Mouse (Mus musculus) lung, embryonic 16.5 days (tissue): ENCODE data around the gene Vps51. TPM values are rescaled to one million over a fixed set of nuclear protein-coding genes. Genes with fewer than 3 reads are reported as not detected.

Source experiments
- ATAC-seq: fragments of 200-750 bp; cut with Nextera tagmentation; 2 replicates; pipeline ENCODE4 v1.8.0; 2017; ENCODE audit warnings: low read depth, mild to moderate bottlenecking, moderate library complexity
- H3K27ac ChIP-seq: fragments of 300-500 bp; sonication (generic); 2 replicates; pipeline ENCODE4 v1.5.1; 2014; ENCODE audit warnings: mild to moderate bottlenecking, control low read depth, low read length
- H3K27me3 ChIP-seq: fragments of 300-500 bp; sonication (generic); 2 replicates; pipeline ENCODE4 v1.6.1; 2014; ENCODE audit warnings: low read depth, low read length, mixed read lengths; ENCODE audit not compliant: control insufficient read depth, insufficient read depth
- H3K36me3 ChIP-seq: fragments of 300-500 bp; sonication (generic); 2 replicates; pipeline ENCODE4 v1.6.1; 2014; ENCODE audit warnings: low read length; ENCODE audit not compliant: control insufficient read depth, insufficient read depth
- H3K4me1 ChIP-seq: fragments of 300-500 bp; sonication (generic); replicated peaks from 2 replicates; pipeline ENCODE4 v1.6.1; 2014; ENCODE audit warnings: low read length, mixed read lengths; ENCODE audit not compliant: control insufficient read depth, insufficient read depth
- H3K4me2 ChIP-seq: fragments of 300-500 bp; sonication (generic); 2 replicates; pipeline ENCODE4 v1.6.1; 2014; ENCODE audit warnings: low read depth, low read length, control low read depth
- H3K4me3 ChIP-seq: fragments of 300-500 bp; sonication (generic); 2 replicates; pipeline ENCODE4 v1.5.1; 2014; ENCODE audit warnings: mild to moderate bottlenecking, low read length, control low read depth
- H3K9ac ChIP-seq: fragments of 300-500 bp; sonication (generic); 2 replicates; pipeline ENCODE4 v1.6.1; 2014; ENCODE audit warnings: low read length, control low read depth
- H3K9me3 ChIP-seq: fragments of 300-500 bp; sonication (generic); 2 replicates; pipeline ENCODE4 v1.6.1; 2016; ENCODE audit warnings: low read length; ENCODE audit not compliant: control insufficient read depth
- WGBS: fragments of 180-500 bp; shearing (Covaris S2); extraction: QIAGEN DNeasy Blood & Tissue Kit; methylation state at CpG from one replicate; pipeline ENCODE4 v1.1.7; 2014; 5-methylcytosine and 5-hydroxymethylcytosine counted together
- polyA plus RNA-seq: library from polyadenylated mRNA; unstranded; fragments of >200 nt; fragmentation: Nextera tagmentation; extraction: Ambion mirVana; gene quantifications from 2 replicates; pipeline ENCODE4 v1.2.1, GENCODE M21; 2015

Vps51 gene
- polyA plus RNA-seq, 1 experiment from 2014 or later = 67.4 TPM

DNA sequence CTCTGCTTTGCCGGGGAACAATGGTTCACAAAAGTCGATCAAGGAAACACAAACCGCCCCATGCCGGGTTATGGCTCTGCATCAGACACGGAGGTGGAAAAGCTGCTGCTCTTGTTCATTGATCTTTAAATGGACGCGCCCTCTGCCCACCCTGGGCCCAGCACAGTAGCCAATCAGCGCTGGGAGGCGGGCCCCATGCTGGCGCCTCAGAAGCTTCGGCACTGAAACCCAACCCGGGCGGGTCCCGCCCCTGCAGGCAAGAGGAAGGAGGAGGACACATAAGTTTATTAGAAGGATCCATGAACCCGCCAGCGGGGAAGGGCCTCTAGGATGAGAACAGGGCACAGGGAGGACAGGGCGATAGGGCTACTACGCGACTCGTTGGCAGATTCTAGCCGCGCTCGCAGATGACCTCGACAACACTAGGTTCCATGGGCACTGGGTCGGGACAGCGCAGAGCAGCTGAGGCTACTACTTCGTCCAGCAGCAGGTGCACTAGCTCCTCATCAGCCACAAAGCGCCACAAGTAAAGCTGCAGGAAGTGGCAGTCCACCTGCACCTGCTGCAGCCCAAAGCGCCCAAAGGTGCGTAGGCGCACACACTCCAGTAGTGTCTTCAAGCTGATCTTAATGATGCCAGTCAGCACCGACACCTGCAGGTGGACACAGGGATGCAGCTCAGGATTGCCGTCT, 9.2 kb downstream of the Vps51 start, which contains the start of gene Tm7sf2:
TSS of gene Tm7sf2 (minus strand) at position 650 of the 692 bp plus-strand sequence.
- peaks cover 17% of the 10 kb centered on the region for H3K4me1 ChIP-seq
- peak within 1 kb of the TSS; percentile 54 for H3K27ac ChIP-seq
- H3K27me3 ChIP-seq = no peaks in the 10 kb centered on the region
- WGBS = 9% methylated on average over 33 of the region's 33 CpGs
- H3K4me3 ChIP-seq = peak within 1 kb of the TSS; percentile 49
- H3K9ac ChIP-seq = peak within 1 kb of the TSS; percentile 64
- peak within 1 kb of the TSS; percentile 93 for H3K4me2 ChIP-seq
- ATAC-seq = peak; percentile 96
- no peaks in the 10 kb centered on the region for H3K9me3 ChIP-seq
- peaks cover 18% of the 10 kb centered on the region for H3K36me3 ChIP-seq

DNA sequence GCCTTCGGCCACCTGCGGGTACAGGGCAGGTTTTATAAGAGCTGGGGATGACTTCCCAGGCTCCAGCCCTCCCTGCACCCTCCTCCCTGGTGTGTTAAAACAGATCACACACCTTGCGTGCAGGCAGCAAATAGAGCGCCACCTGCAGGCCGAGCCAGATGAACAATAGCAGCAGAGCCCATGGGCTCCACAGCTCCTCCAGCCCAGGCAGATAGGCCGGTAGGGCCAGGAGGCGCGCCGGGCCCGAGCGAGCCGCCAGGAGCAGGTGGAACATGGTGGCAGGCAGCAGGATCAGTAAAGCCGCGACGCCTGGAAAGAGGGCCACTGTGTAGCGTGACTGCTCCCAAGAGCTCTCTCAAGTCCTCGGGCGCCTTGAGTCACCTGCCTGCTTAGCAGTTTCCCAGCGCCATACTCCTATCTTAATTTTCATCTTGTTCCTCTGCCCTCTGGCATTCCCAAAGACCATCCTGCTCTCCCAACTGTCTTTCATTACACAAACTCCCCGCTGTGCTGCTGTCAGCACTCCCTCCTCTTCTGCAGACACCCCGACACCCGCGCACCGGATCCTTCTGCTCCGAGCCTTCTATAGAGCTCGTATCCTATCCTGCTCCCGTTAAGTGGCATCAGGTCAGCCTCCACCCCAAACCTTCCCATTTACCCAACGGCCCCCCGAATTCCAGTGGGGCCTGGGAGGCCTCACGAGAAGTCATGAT, 9.9 kb downstream of the Vps51 start:
- Histone ChIP-seq H3K9ac (peak overlapping the region; percentile 64), H3K4me3 (peak overlapping the region; percentile 49), H3K4me1 (peaks cover 24% of the 10 kb centered on the region), H3K36me3 (peaks cover 15% of the 10 kb centered on the region), H3K9me3 (no peaks in the 10 kb centered on the region), H3K4me2 (peak overlapping the region; percentile 93), H3K27me3 (no peaks in the 10 kb centered on the region), H3K27ac (peak overlapping the region; percentile 41)
- peak; percentile 53 for ATAC-seq
- under 1% methylated on average over 30 of the region's 30 CpGs for WGBS

DNA sequence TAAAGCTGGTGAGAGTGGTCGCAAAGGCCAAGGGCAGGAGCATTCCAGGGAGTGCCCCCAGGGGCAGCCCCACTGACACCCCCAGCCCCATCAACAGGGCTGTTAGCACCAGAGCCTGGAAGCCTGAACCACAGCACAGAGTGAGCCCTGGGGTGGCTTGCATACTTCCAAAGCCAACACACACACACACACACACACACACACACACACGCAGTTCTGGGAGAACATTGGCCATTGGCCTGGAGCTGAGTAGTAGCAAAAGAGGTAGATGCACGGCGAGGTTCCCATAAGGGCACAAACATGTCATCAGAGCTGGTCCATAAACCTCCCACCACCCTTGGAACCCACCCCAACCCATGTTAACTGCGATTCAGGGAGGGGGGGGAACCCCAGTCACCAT, 10.5 kb downstream of the Vps51 start:
- Histone ChIP-seq H3K27ac (no peak overlapping the region), H3K4me2 (peak overlapping the region; percentile 93), H3K9me3 (no peaks in the 10 kb centered on the region), H3K27me3 (no peaks in the 10 kb centered on the region), H3K4me1 (peaks cover 27% of the 10 kb centered on the region), H3K9ac (peak overlapping the region; percentile 64), H3K4me3 (peak overlapping the region; percentile 49), H3K36me3 (peaks cover 15% of the 10 kb centered on the region)
- WGBS = 29% methylated on average over 5 of the region's 5 CpGs
- no peak for ATAC-seq

DNA sequence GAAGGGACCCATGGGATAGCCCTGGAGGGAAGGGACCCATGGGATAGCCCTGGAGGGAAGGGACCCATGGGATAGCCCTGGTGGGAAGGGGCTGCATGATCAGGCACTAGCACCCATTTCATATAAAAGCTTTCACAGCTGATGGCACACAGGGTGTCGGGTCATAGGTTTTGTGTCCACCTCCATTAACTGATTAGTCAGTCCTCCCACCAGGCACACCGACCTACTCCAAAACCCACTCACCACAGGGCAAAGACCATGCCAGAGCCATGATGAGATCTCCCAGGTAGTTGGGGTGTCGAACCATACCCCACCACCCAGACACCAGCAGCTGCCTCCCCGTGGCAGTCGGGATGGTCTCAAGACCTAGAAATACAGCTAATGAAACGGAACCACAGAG, 13.9 kb downstream of the Vps51 start:
- Histone ChIP-seq H3K27me3 (no peaks in the 10 kb centered on the region), H3K4me2 (no peak overlapping the region), H3K4me1 (peaks cover 31% of the 10 kb centered on the region), H3K9ac (no peak overlapping the region), H3K9me3 (no peaks in the 10 kb centered on the region), H3K4me3 (no peak overlapping the region), H3K36me3 (0 out of 2 replicates have a peak, but pooled peaks cover 9% of the 10 kb centered on the region), H3K27ac (no peak overlapping the region)
- 93% methylated on average over 6 of the region's 6 CpGs for WGBS
- ATAC-seq = no peak

DNA sequence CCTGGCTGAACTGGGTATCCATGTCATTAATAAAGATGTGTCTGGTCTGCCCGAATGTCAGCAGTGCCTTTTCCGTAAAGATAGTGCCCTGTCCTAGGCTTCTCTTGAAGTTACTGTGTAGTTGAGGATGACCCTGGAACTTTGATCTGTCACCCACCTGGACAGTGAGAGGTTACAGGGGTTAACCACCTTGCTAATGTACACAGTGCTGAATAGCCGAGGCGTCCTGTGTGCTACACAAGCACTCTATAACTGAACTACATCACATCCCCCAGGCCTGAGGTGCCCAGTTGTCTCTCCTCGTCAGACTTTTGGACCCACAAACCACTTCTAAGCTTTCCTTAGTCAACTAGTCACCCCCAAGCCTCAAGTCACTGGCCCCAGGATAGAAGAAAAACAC, 14.6 kb downstream of the Vps51 start:
- no peaks in the 10 kb centered on the region for H3K27me3 ChIP-seq
- H3K4me3 ChIP-seq = peak overlapping the region; percentile 89
- 41% methylated on average over 5 of the region's 5 CpGs for WGBS
- H3K9me3 ChIP-seq = no peaks in the 10 kb centered on the region
- ATAC-seq = no peak
- H3K27ac ChIP-seq = no peak overlapping the region
- H3K9ac ChIP-seq = peak overlapping the region; percentile 93
- H3K36me3 ChIP-seq = 0 out of 2 replicates have a peak, but pooled peaks cover 9% of the 10 kb centered on the region
- peaks cover 27% of the 10 kb centered on the region for H3K4me1 ChIP-seq
- peak overlapping the region; percentile 83 for H3K4me2 ChIP-seq

DNA sequence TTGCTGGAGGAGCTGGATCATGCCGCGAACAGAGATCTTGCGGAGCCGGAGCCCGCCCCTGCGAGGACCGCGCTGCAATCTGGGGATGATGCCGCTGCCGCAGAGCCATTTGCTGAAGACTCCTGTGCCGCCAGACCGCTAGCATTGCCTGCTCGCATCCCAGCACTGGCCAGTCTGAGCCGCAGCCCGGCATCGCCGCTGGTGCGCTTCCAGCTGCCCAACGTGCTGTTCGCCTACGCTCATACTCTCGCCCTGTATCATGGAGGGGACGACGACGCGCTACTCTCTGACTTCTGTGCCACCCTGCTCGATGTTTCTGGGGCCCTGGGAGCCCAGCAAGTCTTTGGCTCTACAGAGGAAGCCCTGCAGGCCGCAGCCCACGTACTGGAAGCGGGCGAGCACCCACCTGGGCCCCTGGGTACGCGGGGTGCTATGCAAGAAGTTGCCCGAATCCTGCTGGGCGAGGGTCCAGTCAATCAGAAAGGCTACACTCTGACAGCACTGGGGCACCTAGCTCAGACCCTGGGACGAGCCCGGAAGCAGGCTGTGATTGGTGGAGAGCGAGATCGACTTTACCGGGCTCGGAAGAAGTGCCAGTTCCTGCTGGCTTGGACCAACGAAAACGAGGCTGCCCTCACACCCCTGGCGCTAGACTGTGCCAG, 15.3 kb downstream of the Vps51 start:
- Histone ChIP-seq H3K4me2 (peak overlapping the region; percentile 83), H3K9me3 (no peaks in the 10 kb centered on the region), H3K27ac (peak overlapping the region; percentile 88), H3K4me1 (peaks cover 22% of the 10 kb centered on the region), H3K9ac (peak overlapping the region; percentile 93), H3K36me3 (0 out of 2 replicates have a peak, but pooled peaks cover 9% of the 10 kb centered on the region), H3K27me3 (no peaks in the 10 kb centered on the region), H3K4me3 (peak overlapping the region; percentile 89)
- ATAC-seq = no peak
- WGBS = under 1% methylated on average over 44 of the region's 44 CpGs

DNA sequence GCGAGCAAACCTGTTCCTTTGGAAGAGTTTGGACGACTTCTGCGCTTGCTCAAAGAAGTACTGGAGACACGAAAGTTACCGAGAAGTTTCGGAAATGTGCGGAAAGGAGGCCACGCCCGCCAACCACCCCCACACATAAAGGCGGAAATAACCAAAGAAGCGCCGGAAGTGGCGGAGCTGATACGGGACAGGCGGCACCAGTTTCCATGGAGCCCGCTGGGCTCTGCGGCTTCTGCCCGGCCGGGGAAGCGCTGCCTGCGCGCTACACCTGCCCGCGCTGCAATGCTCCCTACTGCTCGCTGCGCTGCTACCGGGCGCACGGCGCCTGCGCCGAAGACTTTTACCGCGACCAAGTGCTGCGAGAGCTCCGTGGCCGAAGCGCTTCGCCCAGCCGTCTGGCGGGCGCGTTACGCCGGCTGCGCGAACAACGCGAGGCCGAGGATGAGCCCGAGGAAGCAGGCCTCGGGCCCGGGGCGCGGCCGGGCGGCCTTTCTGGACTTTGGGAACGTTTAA, 16.0 kb downstream of the Vps51 start, which contains the start of gene Znhit2:
TSS of gene Znhit2 (plus strand) at position 172 of the 513 bp plus-strand sequence.
- Histone ChIP-seq H3K4me3 (peak within 1 kb of the TSS; percentile 89), H3K4me2 (peak within 1 kb of the TSS; percentile 83), H3K27me3 (no peaks in the 10 kb centered on the region), H3K9me3 (no peaks in the 10 kb centered on the region), H3K4me1 (peaks cover 24% of the 10 kb centered on the region), H3K27ac (peak within 1 kb of the TSS; percentile 88), H3K9ac (peak within 1 kb of the TSS; percentile 93), H3K36me3 (0 out of 2 replicates have a peak, but pooled peaks cover 9% of the 10 kb centered on the region)
- under 1% methylated on average over 58 of the region's 58 CpGs for WGBS
- peak; percentile 76 for ATAC-seq

DNA sequence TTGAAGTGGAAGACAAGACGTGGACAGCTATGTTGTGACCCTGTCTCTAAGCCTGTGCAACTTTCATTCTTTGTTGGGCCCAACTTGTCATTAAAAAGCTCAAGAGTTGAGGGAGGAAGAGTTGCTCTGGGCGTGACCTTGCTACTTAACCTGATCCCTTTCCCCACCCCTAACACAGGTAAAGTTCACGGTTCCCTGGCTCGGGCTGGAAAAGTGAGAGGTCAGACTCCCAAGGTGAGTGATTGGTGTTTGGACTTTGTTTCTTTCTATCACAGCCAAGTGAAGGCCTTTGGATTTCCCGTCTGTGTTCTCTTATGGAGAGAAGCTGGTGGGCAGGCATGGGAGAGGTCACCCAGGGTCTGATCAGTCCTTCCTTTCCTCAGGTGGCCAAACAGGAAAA, 18.1 kb downstream of the Vps51 start:
- peaks cover 19% of the 10 kb centered on the region for H3K36me3 ChIP-seq
- peaks cover 24% of the 10 kb centered on the region for H3K4me1 ChIP-seq
- 76% methylated on average over 5 of the region's 5 CpGs for WGBS
- peak overlapping the region; percentile 86 for H3K4me3 ChIP-seq
- no peaks in the 10 kb centered on the region for H3K27me3 ChIP-seq
- H3K27ac ChIP-seq = no peak overlapping the region
- peak overlapping the region; percentile 78 for H3K4me2 ChIP-seq
- H3K9ac ChIP-seq = no peak overlapping the region
- H3K9me3 ChIP-seq = no peaks in the 10 kb centered on the region
- no peak for ATAC-seq

DNA sequence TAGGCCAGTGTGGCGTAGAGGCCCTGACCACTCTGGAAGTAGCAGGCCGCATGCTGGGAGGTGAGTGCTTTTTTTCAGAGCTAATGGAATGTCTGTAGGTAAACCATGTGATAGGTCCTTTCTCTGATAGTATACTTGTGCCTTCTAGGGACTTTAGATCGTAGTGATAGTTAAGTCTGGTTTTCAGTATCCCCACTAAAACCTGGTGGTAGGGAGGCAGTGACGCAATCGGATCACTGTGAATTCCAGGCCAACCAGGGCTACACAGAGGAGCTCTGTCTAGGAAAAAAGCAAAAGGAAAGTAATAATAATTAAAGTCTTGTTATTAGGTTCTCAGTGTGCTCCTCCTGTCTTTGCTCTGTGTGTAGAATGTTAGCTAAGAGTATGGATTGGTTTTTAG, 18.5 kb downstream of the Vps51 start:
- Histone ChIP-seq H3K36me3 (peaks cover 23% of the 10 kb centered on the region), H3K27me3 (no peaks in the 10 kb centered on the region), H3K27ac (no peak overlapping the region), H3K4me3 (peak overlapping the region; percentile 86), H3K4me1 (peaks cover 24% of the 10 kb centered on the region), H3K9me3 (no peaks in the 10 kb centered on the region), H3K4me2 (peak overlapping the region; percentile 78), H3K9ac (peak overlapping the region; percentile 92)
- WGBS = 32% methylated on average over 4 of the region's 5 CpGs
- no peak for ATAC-seq
